Mouse (Mus musculus) left cerebral cortex, adult 8-10 months (tissue): ENCODE data around the gene Fam120b. TPM values are rescaled to one million over a fixed set of nuclear protein-coding genes. Genes with fewer than 3 reads are reported as not detected.
A peak's percentile ranks its signal among the peaks of the same experiment; 100 is the strongest.

Experiments used
- DNase-seq, 2 experiments: peaks; one replicate each; pipeline ENCODE4 v3.0.0; 2022; ENCODE audit warnings: low spot score in 2 of 2
- total RNA-seq, 4 experiments: library from RNA; stranded (reverse); gene quantifications; 2 replicates each; pipeline ENCODE4 v1.2.4; 2022

Fam120b gene
- total RNA-seq, 4 experiments from 2014 or later = 44.8 to 48.3 (median 45.6) TPM

DNA sequence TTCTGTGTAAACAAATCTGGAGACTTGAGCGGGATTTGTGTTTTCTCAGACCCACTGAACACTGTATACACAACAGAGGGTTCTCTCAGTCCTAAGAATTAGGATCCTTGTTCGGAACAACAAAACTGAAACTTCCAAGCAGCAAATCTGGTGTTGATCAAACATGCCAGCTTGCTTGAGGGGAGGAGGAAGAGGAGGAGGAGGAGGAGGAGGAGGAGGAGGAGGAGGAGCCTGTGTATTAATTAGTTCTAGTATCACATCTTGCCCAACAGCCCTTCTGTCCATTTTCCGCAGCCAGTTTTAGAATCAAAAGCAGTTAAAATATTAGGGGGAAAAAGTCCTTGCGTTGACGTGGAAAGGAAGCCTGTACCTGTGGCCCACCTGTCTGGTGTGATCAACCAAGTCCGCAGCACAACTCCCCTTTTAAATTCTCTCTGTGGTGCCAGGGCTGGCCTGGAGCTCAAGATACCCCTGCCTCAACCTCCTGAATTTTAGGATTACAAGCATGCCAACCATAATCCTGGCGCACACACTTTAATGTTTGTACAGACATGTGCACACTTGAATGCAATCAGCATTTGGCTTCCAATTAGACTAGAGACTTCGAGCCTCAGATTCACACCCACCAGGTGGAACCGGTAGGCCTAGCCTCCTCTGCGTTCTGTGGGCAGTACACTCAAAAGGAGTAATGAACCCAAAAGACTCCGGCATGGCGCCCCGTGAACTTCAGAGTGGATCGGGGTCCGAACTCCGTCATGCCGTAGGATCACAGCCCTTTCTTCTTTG lies 16.1 kb upstream of the Fam120b start:
- DNase-seq = no peak

GRCm38 (mm10) chr17:15380641-15381051 lies 15.4 kb upstream of the Fam120b start:
- DNase-seq = peak in 1 of 2 experiments; percentile 35

- no peak for DNase-seq
Observed at GRCm38 (mm10) chr17:15381092-15381860, 14.7 kb upstream of the Fam120b start.

DNA sequence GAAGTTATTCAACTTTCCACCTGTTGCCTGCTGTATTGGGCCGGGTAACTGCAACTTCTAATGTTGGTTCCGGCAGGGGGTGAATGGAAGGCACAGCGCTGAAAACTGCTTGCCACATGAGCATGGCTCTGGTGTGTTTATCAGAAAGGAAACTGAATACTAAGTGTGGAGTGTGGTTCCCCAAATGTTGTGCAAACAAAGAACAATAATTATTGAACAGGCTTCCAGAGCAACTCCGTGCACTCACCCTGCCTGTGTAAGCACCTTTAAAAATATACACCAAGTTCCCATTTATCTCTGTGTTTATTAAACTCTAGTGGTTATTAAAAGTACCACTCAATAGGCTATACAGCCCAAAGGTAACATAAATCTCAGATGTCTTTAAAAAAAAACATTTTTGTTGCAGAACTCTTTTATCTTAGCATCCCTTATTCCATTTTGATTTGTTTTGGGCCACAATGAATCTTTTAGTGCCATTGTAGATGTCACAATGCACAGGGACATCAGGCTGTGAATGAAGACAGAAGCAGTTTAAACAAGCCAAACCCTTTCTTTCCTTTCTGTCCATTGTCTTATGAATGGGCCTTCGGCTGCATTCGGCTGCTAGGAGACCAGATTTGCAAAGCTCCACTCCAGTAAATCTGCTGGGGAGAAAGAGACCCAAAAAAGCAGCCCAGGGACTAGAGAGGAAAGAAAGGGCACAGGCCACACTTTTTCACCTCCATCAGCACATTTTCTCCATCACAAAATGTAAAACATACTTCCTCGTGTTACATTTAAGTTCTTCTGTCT lies 13.9 kb upstream of the Fam120b start:
- DNase-seq = no peak

DNA sequence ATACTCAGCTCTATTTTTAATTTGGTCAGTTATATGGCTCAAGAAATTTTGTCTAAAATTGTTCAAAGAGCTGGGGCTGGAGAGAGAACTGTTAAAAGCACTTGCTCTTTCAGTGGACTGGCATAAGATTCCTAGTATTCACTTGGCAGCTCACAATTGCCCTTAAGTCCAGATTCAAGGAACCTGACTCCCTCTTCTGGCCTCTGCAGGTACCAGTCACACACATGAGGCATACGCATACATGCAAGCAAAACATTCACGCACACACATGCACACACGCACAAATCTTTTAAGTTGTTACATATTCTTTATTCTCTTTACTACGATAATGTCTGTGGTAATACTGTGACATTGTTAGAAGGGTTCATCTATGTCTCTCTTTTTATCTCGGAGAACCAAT lies 12.6 kb upstream of the Fam120b start:
- DNase-seq = no peak

- no peak for DNase-seq
Observed at GRCm38 (mm10) chr17:15388892-15389291, 7.1 kb upstream of the Fam120b start.

DNA sequence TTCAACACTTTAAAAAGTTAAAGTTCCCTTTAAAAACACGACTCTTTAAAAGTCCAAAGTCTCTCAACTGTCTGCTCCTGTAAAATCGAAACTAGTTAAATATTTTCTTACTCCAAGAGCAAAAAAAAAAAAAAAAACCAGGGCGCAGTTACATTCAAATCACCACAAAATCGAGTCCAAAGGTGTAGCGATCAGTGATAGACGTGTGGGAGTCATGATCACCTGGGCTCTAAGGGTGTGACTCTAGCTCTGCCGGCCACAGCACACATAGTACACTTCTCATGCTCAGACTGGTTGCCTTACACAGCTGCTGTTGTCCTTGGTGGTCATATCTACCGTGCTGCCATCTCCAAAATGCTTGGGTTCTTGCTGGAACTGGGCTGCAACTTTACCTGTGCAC lies 6.6 kb upstream of the Fam120b start:
- no peak for DNase-seq

- DNase-seq = no peak
Observed at GRCm38 (mm10) chr17:15401716-15402115, 5.7 kb downstream of the Fam120b start.

DNA sequence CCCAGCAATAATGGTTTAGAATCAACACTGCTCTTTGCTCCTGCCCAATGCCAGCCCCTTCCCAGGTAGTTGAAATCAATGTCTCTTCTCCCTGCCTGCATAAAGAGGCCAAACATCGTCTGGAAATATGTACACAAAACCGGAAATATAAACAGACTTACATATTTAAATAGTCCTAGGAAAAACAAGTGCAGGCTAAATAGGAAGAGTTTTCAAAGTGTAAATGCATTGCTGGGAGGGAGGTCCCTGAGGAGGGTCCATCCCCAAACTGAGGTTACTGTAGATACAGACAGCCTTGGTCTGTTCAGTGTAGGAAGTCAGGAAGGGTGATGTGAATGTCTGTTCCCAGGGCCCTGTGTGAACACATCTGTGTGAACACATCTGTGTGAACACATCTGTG lies 10.6 kb downstream of the Fam120b start:
- DNase-seq = no peak

DNA sequence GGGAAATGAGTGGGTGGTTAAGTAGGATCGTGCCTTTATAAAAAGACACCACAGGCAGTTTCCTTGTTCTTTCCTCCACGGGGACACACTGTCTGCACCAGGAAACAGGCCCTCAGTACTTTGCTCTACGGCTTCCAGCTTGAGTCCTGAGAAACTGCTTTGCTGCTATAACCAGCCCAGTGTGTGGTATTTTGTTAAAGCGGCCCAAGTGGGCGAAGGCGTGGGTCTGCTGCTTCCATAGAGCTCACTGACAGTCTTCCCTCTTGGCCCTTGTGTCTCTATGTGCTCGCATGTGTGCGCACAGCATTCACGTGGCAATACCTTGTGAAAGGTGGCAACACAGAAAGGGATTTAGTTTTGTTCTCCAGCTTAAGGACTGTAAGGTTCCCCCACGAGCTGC lies 13.3 kb downstream of the Fam120b start:
- DNase-seq = peak in 1 of 2 experiments; percentile 68

DNA sequence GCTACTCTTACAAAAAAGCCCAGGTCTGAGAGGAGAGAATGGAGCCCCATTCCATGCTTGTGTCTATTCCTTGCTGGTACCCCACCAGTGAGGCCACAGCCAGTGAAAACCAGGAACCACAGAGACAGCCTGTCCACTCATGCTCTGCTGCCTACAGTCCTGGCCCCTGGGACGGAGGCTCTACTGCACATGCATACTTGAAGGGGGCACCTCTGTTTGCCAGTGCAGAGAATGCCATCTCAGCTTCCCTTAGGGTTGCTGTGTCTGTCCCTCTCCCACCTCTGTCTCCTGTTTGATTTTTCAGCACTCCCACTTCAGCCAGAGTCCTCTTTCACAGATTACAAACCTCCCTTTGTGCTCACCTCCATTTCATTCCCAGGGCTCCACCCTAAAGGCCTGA lies 14.9 kb downstream of the Fam120b start:
- no peak for DNase-seq

DNA sequence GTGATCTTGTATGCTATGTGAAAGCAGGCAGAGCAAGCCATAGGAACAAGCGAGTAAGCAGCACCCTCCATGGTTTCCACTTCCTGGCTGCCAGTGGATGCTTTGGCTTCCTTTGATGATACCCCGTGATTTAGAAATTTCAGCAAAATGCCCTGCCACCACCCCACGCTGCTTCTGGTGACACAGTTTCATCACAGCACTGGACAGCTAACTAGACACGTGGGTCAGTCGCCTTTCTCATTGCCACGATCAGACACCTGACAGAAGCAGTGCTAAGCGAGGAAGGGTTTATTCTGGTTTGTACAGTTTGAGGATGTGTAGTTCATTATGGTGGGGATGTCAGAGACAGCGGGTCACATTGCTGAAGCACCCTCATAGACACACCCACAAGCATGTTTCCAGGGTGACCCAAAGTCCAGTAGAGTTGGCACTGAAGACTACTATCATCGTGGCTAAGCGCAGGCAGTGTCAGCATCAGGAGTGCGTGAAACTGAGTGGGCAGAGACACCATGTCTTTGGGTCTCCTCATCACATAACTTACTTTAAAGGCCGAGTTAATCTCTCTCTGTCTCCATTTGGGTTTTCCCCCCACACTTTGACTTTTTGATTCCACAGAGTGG lies 20.7 kb downstream of the Fam120b start:
- no peak for DNase-seq

GRCm38 (mm10) chr17:15419534-15419933 lies 23.5 kb downstream of the Fam120b start:
- no peak for DNase-seq

DNA sequence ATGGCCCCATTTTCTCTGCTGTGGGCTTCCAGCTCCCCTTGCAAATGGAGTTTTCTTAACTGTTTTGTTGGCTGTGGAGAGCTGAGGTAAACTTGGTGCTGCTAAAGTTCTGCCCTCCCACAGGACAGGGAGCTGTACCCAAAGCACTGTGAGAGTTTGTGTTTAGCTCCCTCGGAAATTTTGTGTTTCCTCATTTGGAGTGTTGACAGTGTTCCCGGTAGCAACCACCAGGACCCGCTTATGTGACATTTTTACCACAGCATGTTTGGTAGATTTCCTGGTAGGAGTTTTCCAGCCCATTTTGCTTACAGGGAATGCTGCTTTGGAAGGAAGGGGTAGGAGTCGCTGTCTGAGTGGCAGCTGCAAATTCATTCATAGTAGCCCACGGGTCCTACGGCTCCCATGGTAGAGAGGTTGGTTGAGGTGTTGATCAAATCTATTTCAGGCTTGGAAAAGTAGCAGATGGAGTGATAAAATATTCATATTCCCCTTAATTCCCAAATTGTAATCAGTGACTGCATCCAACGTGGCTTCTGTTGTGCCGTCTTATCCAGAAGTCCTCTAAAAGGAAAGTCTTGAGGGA lies 24.1 kb downstream of the Fam120b start:
- DNase-seq = no peak

DNA sequence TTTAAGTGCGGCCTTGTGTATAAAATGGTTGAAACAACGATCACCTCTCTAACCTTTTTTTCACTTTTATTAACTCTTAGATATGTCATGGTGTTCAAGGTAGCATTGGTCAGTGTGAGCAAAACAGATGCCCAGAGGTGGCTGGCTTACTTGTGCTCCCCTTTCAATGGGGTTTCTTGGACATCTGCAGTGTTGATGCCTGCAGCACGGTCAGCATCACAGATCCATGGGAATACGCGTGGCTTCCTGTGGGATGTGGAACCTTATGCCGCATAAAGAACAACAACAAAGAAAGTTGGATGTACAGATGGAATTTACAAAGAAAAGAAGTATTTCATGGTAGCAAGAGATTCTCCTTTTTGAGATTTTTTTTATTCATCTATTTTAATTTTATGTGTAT lies 25.4 kb downstream of the Fam120b start:
- DNase-seq = no peak

GRCm38 (mm10) chr17:15422666-15423065 lies 26.7 kb downstream of the Fam120b start:
- DNase-seq = no peak

DNA sequence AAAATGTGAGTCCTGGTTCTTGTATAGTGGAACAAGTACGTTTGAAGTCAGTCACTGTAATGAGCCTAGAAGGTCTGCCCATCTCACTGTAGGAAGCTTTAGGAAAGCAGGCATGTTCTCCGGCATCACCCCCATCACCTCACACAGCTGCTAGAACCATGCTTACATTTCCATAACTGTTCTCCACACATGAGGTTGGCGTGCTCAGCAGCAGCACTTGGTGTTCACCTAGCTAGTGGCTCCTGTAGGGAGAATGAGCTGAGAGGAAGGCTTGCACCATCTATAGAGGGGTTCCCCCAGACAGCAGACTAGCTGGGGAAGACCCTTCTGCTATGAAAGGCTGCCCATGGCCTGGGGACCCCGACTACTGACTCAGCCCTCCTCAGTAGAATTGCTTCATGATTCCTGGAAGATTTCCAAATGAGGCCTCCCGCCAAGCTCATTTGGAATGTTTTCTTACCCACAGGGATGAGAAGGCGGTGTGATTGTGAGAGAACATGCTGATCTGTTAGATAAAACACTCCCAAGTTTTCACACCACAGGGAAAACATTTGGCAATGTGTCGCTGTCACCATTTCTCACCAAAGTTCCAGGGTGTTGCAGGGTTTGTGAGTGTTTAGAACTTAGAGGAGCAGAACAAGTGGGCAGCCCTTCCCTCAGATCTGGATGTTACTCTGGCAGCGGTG lies 27.2 kb downstream of the Fam120b start:
- peak; percentile 38 to 85 for DNase-seq

- no peak for DNase-seq
Observed at GRCm38 (mm10) chr17:15425931-15426330, 29.9 kb downstream of the Fam120b start.

GRCm38 (mm10) chr17:15429451-15429850 lies 33.4 kb downstream of the Fam120b start:
- no peak for DNase-seq

DNA sequence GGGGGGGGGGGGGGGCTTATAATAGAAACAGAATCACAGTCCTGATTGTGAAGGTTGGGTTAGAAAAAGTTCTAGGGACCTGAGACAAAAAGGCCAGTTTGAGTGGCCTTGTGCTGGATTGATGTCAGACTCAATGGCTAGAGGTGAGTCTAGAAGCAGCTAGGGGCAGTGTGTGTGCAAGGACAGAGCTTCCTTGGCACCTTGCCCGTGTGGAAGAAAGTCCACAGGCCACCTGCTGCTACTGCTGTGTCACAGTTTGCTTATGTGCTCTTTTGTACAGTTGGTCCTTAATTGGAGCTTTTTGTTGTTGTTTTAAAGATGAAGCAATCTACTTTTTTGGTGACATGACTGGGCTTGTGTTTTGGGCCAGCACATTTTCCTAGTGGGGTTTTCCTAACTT lies 33.9 kb downstream of the Fam120b start:
- no peak for DNase-seq
